Mouse (Mus musculus) gastrocnemius, adult 2 months (tissue): Measurements from ENCODE around the gene Zfhx3. TPM values are rescaled to one million over a fixed set of nuclear protein-coding genes. Genes with fewer than 3 reads are reported as not detected.

ENCODE experiments used
- DNase-seq: peaks from one replicate; pipeline ENCODE4 v3.0.0; 2022
- H3K27ac ChIP-seq: fragments of 200-600 bp; 2 replicates; pipeline ENCODE4 v1.8.1; 2022; ENCODE audit warnings: mild to moderate bottlenecking
- H3K4me3 ChIP-seq: fragments of 200-600 bp; 2 replicates; pipeline ENCODE4 v1.8.1; 2022; ENCODE audit warnings: mild to moderate bottlenecking, moderate library complexity
- CTCF ChIP-seq: fragments of 200-600 bp; IDR thresholded peaks from 2 replicates; pipeline ENCODE4 v1.8.1; 2022; ENCODE audit warnings: antibody characterized with exemption, mild to moderate bottlenecking, moderate library complexity
- intact Hi-C: fragments of 180-260 bp; cut with DNase I; formaldehyde crosslinking; loops from one replicate; pipeline ENCODE4 v1.15.1; 2025
- total RNA-seq, 2 experiments: library from RNA; stranded (reverse); gene quantifications; 2 replicates each; pipeline ENCODE4 v1.2.3; 2021

Gene Zfhx3
- total RNA-seq, 2 experiments from 2014 or later, result 14.1 to 17.7 TPM

DNA sequence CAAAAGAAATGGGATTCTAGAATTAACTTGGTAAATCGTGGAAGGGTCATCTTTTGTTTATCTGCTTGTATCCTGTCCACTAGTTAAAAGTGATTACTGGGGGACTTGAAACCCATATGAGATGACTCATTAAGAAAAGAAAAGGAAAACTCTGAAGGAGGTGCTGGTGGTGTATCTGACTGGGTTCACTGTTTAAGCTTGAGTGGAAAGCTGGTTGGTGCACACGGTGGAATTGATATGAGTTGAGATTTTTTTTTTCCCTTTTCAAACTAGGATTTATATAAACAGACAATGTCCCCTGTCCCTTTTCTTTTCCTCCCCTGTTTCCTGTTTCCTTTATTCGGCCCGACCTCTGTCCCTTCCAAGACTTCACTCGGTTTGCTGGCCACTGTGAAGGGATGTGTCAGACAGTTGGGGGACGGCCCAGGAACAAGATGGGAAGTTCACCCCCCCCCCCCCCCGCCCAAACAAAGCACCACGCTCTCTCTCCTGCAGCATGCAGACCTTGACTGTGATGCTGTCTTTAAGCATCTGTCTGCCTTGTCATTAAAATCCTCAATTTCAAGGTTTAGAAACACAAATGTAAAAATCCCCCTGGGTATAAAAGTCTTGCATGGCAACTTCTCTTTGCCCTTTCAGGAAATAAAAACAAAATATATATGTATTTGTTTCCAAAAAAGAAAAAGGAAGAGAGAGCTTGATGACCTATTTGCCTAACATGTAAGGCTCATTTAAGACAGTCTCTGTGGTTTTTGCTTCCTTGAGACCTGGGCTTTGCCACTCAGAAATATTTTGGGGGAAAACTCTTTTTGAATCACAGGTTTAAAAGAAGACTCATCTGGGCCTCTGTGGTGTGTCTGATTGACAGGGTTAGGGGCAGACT, 768.4 kb downstream of the Zfhx3 start:
- TF ChIP-seq CTCF, result no peak
- intact Hi-C loops, result loop anchor here (5.0 to 10.0 kb wide), 3 partner anchors 46 to 201 kb away; no protein-coding TSS in a partner anchor

DNA sequence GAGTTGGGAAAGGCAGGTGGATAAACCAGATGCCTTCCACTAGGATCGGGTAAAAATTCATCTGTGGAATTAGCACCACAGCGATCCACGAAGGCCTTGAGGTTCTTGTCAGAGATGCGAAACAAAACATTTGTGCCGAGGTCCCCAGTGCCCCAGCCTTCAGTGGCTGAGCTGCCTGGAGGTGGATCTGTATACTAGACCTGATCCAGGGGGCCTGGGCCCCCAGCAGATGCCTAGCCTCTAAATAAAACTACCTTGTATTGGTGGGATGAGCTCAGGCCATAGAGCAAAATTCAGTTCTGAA, 769.0 kb downstream of the Zfhx3 start:
- peak overlapping the region; percentile 83 for H3K4me3 ChIP-seq
- intact Hi-C loops, result loop anchor here (5.0 to 10.0 kb wide), 3 partner anchors 46 to 201 kb away; no protein-coding TSS in a partner anchor
- DNase-seq, result peak; percentile 26
- peak overlapping the region; percentile 98 for H3K27ac ChIP-seq
- no peak for TF ChIP-seq CTCF

More for the DNA sequence above, 768.4 kb downstream of the Zfhx3 start:
- Histone ChIP-seq H3K27ac (peak overlapping the region; percentile 98), H3K4me3 (peak overlapping the region; percentile 24; the same call in 1 of the 2 replicates)
- DNase-seq, result peak; percentile 53

DNA sequence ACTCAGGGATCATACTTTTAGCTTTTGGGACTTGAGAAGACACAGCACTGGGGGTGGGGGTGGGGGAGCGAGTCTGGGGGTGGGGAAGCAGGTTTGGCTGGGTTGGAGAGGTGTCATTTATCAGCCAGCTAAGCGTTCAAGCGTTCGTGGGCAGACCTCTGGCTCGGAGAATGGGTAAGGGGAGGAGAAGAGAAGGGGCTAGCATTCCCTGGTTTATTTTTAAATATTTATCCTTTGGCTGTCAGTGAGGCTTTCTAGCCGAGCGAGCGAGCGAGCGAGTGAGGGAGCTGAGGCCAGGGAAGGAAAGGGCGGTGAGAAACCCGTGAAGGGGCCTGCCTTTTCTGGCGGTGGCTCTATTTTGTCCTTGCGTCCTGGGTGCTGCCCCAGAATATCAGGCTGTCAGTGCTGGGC, 769.6 kb downstream of the Zfhx3 start:
- peak overlapping the region; percentile 83 for H3K4me3 ChIP-seq
- DNase-seq, result peak; percentile 64
- intact Hi-C loops, result loop anchor here (5.0 to 10.0 kb wide), 3 partner anchors 45 to 200 kb away; no protein-coding TSS in a partner anchor

DNA sequence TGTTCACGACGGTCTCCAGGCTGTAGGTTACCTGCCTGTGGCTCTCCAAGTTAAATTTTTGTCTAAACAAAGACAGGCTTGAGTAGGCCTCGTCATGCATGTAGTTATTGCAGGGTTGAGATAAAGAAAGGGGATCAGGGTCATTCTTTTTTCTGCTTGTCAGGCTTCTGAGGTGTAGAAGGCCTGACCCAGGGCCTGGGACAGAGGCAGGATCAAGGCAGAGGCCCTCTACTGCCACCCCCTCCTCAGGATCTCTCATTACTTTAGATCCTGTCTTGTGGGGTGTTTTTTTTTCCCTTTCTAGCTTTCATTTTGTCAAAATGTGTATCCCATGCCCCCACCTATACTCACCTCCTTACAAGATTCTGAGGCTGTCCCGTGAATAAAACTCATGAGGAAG, 770.2 kb downstream of the Zfhx3 start:
- Histone ChIP-seq H3K27ac (peak overlapping the region; percentile 98), H3K4me3 (peak overlapping the region; percentile 83)
- intact Hi-C loops, result loop anchor here (5.0 to 10.0 kb wide), 3 partner anchors 45 to 200 kb away; no protein-coding TSS in a partner anchor
- no peak for TF ChIP-seq CTCF
- peak; percentile 20 for DNase-seq

More for the DNA sequence above, 769.6 kb downstream of the Zfhx3 start:
- TF ChIP-seq CTCF, result no peak
- H3K27ac ChIP-seq, result peak overlapping the region; percentile 98

DNA sequence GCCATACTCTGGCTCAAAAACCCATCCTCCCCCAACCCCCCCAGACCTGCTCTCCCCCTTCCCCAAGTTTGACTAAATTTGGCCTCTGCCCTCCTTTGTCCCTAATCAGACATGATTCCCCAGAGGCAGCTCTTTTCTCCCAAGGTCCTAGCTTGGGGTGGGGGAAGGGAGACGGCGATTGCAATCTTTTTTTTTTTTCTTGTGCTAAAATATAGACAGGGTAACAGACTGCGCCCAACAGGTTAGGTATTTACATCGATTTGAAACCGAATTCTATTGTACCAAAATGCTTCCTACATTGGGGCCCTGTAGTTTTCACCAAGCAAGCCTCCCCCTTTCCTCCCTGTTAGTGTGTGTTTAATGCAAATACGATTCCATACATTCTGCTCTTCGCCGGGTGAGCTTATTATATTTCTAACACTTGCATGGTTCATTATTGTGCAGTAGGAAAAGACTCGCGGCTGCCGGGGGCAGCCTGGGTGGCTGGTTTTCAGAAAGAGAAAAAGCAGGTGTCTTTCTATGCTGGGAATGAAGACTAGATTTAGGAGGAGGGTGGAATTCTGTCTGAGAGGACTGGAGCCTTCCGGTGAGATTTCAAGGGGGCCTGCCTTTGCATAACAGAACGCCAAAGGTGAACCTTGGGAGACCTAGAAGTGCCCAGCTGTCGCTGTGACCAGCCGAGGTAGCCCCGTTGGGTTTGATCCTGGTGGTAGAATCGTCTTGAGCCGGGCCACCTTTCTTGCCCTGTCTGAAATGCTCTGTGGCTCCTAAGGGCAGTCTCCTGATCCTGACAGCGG, 771.1 kb downstream of the Zfhx3 start:
- DNase-seq, result peak; percentile 33
- no peak for TF ChIP-seq CTCF
- Histone ChIP-seq H3K27ac (peak overlapping the region; percentile 98), H3K4me3 (peak overlapping the region; percentile 83)
- intact Hi-C loops, result loop anchor here (5.0 to 10.0 kb wide), 3 partner anchors 44 to 199 kb away; no protein-coding TSS in a partner anchor

DNA sequence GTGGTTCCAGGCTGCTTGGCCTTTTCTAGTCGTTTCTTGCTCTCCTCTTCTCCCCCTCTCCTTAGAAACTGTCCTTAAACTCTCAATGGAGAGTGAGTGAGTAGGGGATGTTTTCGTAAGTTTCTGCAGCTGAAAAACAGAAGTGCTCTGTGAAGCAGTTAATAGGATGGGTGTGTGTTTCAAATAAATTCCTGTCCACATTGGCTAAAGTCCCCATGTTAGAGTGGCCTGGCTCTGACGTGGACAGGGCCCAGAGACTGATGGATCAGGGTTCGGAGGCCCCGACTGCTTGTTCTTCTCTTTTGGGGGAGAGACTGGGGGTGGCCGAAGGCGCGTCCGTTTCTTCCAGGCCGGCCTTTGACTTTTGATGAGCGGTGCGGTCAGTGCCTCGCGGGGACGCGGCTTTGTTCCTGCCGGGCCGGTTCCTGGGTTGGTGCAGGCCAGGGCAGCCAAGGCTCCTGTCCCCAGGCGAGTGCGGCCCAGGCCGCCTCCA, 771.7 kb downstream of the Zfhx3 start:
- intact Hi-C loops, result loop anchor here (5.0 to 10.0 kb wide), 3 partner anchors 43 to 198 kb away; no protein-coding TSS in a partner anchor
- Histone ChIP-seq H3K4me3 (peak overlapping the region; percentile 83), H3K27ac (peak overlapping the region; percentile 98)
- DNase-seq, result no peak
- no peak for TF ChIP-seq CTCF

DNA sequence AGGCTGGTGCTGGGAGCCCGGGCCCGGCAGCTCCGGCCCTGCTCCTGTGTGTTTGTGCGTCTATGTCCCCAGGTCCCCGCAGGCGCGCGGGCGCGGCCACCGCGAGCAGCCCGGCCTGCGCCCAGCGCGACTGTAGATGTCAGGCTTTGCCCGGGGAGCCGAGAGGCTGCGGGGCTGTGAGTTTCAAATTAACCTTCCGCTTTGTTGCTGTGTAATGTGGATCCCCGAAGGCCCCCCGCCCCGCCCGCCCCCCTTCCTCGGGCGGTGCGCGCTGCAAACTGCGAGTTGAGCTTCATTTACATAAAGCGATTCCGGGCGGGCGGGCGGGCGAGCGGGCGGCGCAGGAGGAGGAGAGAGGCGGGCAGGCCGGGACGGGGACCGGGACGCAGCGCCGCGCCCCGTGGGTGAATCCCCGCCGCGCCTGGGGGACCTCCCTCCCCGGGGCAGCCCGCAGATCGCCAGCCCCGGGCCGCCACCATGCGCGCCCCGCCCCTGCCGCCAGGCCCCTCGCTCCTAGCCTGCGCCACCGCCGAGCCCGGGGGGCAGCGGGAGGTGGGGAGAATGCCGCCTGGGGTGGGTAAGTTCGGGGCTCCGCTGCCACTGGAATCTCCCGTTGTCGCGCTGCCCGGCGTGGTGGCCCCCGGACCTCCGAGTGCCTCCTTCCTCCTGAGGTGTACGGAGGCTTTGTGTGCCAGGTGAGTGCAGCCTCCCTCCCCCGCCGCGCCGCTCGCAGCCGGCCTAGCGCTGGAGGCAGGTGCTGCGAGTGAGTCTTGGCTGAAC, 772.4 kb downstream of the Zfhx3 start:
- intact Hi-C loops, result loop anchor here (5.0 to 10.0 kb wide), 4 partner anchors 42 to 197 kb away; no protein-coding TSS in a partner anchor
- DNase-seq, result peak; percentile 85
- peak; percentile 53 for TF ChIP-seq CTCF
- H3K27ac ChIP-seq, result peak overlapping the region; percentile 98
- peak overlapping the region; percentile 83 for H3K4me3 ChIP-seq

DNA sequence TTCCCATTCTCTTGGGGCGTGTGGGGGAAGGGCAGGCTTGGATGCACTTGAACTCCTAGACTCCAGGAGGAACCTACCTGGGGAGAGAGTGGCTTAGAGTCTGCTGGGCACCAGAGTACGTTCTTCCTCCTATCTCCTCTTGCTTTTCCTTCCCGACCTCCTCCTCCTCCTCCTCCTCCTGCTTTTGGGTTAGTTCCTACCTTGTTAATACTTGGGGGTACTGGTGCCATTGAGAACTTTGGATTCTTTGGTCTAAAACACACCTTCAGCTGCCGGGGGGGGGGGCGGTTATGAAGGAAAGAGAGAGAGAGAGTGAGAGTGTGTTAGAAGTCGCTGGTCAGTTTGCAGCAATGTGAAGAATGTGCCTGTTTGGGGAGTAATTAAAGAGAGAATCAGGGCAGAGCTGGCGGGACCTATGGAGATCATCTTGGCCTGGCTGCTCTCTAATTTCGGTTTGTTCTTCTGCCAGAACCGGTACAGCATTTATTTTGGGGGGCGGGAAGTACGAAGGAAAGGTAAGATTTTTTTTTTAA, 773.0 kb downstream of the Zfhx3 start:
- intact Hi-C loops, result loop anchor here (5.0 to 10.0 kb wide), 2 partner anchors 62 to 169 kb away; no protein-coding TSS in a partner anchor
- TF ChIP-seq CTCF, result no peak
- no peak for DNase-seq
- peak overlapping the region; percentile 83 for H3K4me3 ChIP-seq
- H3K27ac ChIP-seq, result peak overlapping the region; percentile 98

DNA sequence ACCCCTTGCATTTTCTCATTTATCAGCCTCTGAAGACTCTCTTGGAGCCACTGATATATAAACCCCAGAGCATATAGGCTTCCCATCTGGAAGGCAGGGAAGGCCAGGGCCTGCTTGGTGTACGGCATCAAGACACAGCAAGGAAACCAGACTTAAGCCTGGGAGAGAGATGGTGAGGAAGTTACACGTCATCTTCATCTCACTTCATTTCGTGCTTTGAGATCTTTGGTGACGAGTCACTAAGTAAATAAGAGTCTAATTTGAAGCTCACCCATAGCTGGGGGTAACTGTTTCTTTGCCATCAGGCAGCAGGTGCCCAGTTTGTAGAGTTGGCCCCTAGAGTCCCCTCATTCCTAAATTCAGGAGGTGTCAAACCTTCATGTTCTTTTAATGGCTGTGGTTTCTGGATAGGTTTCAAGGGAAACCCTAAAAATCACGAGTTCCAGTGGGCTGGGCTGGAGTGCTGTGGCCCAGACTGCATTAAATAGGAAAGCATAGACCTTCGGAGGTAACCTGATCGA, 773.9 kb downstream of the Zfhx3 start:
- no peak for TF ChIP-seq CTCF
- Histone ChIP-seq H3K27ac (peak overlapping the region; percentile 98), H3K4me3 (peak overlapping the region; percentile 83)
- no peak for DNase-seq
- intact Hi-C loops, result loop anchor here (5.0 to 10.0 kb wide), 2 partner anchors 61 to 168 kb away; no protein-coding TSS in a partner anchor

DNA sequence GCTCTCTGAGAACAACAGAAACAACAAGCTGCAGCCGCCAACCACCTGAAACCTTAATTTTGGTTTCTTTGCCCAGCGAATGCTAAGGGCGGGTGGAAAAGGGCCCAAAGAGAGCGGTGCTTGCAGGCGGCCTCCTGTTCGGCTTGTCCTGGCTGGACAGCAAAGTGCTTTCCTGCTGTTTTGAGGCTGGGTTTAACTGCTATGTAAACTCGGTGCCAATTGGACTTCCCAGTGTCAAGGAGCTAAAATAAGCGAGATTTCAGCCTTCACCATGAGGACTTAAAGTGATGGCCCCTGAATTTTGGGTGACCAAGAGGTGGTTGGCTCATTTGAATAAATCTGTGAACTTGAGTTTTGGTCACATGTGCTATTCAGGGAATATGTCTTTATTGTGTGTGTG, 775.1 kb downstream of the Zfhx3 start:
- DNase-seq, result peak; percentile 8
- Histone ChIP-seq H3K27ac (peak overlapping the region; percentile 98), H3K4me3 (peak overlapping the region; percentile 40)
- no peak for TF ChIP-seq CTCF
- intact Hi-C loops, result loop anchor here (5.0 to 10.0 kb wide), 2 partner anchors 60 to 167 kb away; no protein-coding TSS in a partner anchor

DNA sequence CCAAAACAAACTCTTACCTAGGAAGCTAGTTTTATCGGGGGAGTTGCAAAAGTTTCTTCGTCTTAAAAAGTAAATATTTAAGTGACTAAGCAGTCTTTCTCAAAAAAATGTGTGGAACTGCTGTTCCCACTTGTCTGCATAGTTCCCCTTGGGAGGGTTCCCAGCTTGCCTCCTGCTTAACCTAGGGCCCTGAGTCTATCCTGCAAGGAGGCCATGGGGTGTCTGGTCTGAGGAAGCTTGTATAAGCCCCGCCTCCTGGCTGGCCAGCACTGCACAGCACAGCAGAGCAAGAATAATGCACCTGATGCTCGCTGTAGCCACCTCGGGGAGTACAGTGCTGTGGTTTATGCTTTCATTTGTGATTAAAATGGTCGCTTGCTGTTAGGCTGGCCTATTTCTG, 775.6 kb downstream of the Zfhx3 start:
- intact Hi-C loops, result loop anchor here (5.0 to 10.0 kb wide), 2 partner anchors 59 to 167 kb away; no protein-coding TSS in a partner anchor
- peak; percentile 56 for DNase-seq
- Histone ChIP-seq H3K4me3 (peak overlapping the region; percentile 47), H3K27ac (peak overlapping the region; percentile 98)
- TF ChIP-seq CTCF, result no peak
